Mouse (Mus musculus): Measurements from ENCODE around the gene Dleu7. TPM values are rescaled to one million over a fixed set of nuclear protein-coding genes. Genes with fewer than 3 reads are reported as not detected.

The Dleu7 gene
- polyA plus RNA-seq, 1 experiment from 2014 or later, result 0.57 TPM

DNA sequence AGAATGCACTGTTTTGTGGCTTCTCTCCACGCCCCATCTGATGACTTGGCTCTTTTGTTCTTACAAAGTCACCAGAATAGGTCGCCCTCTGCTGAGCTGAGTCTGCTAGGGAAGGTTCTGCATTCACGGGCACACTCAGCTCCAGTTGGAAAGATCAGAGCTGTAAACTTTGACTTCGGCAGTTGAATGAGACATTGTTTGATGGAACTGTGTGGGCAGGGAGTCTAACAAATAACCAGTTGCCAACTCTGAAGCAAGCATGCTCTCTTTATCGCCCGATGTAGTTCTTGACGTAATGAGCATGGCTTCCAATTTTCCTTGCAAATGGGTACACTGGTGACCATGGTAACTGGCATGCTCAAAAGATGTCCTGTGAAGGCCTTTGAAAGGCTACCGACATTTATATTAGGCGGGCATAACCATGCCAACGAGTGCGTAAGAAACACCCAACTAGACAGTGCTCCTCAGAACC is 66.2 kb downstream of the Dleu7 start:
- Histone ChIP-seq H3K4me3 (ENCODE audit: low read depth, low read length) (no peak overlapping the region), H3K27ac (ENCODE audit: low read depth, low read length) (no peak overlapping the region), H3K4me1 (replicated peaks; ENCODE audit: control insufficient read depth, insufficient read depth, low read length) (no peaks in the 10 kb centered on the region), H3K9ac (ENCODE audit: low read depth, low read length) (no peak overlapping the region), H3K27me3 (replicated peaks; ENCODE audit: control insufficient read depth, insufficient read depth, low read length) (no peaks in the 10 kb centered on the region), H3K9me3 (ENCODE audit: control insufficient read depth) (no peaks in the 10 kb centered on the region), H3K36me3 (ENCODE audit: control insufficient read depth, insufficient read depth) (no peaks in the 10 kb centered on the region), H3K4me2 (replicated peaks; ENCODE audit: low read depth) (no peak overlapping the region)
- ATAC-seq, result no peak
- WGBS, result 69% methylated on average over 11 of the region's 11 CpGs
- TF ChIP-seq CTCF (IDR thresholded peaks at IDR 0.05; ENCODE audit: low read depth), result peak; percentile 55

Other genes starting within 250 kb of the Dleu7 start
- gene Rnaseh2b, start 458 bp downstream of the Dleu7 start, polyA plus RNA-seq (2015; fragmentation: Nextera tagmentation; extraction: Ambion mirVana), result 56.1 and 57.3 TPM in 2 replicates
- 0.07 TPM in 1 of 2 replicates, not detected in the other for gene Gucy1b2, start 163.2 kb upstream of the Dleu7 start, polyA plus RNA-seq (2015; fragmentation: Nextera tagmentation; extraction: Ambion mirVana)